Mouse (Mus musculus) fat pad, adult 2 months (tissue): ENCODE data around the gene Gm38393.

ENCODE experiments used
- DNase-seq: peaks from one replicate; pipeline ENCODE4 v3.0.0-alpha.2; 2011; ENCODE audit warnings: low read depth, low spot score; ENCODE audit errors: extremely low read depth

Gm38393 gene

GRCm38 (mm10) chr7:60004606-60005330 is at the start of gene Gm38393, which contains the start of gene Snurf:
Gene Gm38393, minus strand, starts transcription at chr7:60005064.
Gene Snurf, minus strand, starts transcription at chr7:60005049.
- no peak for DNase-seq

- no peak for DNase-seq
These were observed 42.8 kb upstream of the Gm38393 start for GRCm38 (mm10) chr7:60047481-60048201.

- no peak for DNase-seq
These were observed 8.3 kb upstream of the Gm38393 start for GRCm38 (mm10) chr7:60013186-60013585.

- DNase-seq = no peak
These were observed 3.0 kb upstream of the Gm38393 start for GRCm38 (mm10) chr7:60007727-60008360.

GRCm38 (mm10) chr7:60006262-60006661 is 1.4 kb upstream of the Gm38393 start:
- no peak for DNase-seq

- DNase-seq = no peak
These were observed 801 bp downstream of the Gm38393 start for GRCm38 (mm10) chr7:60003921-60004605.

GRCm38 (mm10) chr7:60003006-60003865 is 1.6 kb downstream of the Gm38393 start:
- no peak for DNase-seq

GRCm38 (mm10) chr7:59978646-59979045 is 26.2 kb downstream of the Gm38393 start:
- DNase-seq = no peak
